Comparison of ENCODE assay signal across 24 mouse cellular contexts in genomic region chr13:85067551-85068283, GRCm38 (mm10).
DNase-seq lines count a peak whose midpoint lies in the region; ATAC-seq lines count a peak whose summit lies in the region.
"Had no signal": no experiment of that assay in that cellular context is flagged by ENCODE, and none has a peak within 500 bp of the region (broad histone marks: within the 10 kb centered on the region; RNA-seq: fewer than 3 reads in every experiment).

No protein-coding gene starts in this region.

- H3K4me1 ChIP-seq in forebrain, embryonic 12.5 days = peaks cover 11% of the 10 kb centered on the region
- peaks cover 4% of the 10 kb centered on the region for H3K4me1 ChIP-seq in hindbrain, embryonic 13.5 days (replicated peaks)
- peaks cover 7% of the 10 kb centered on the region for H3K4me1 ChIP-seq in midbrain, embryonic 16.5 days (ENCODE audit: control insufficient read depth, insufficient read depth, low read length)
- no peaks in the 10 kb centered on the region for H3K4me1 ChIP-seq in embryonic facial prominence, embryonic 10.5 days
- H3K4me1 ChIP-seq: heart, embryonic 13.5 days; intestine, embryonic 15.5 days; limb, embryonic 13.5 days; lung, embryonic 15.5 days had no signal

- ATAC-seq in frontal cortex, adult (ENCODE audit: low TSS enrichment) = 0 out of 2 replicates have a peak, but pooled peaks have one; percentile 9
- peak; percentile 28; the same call in 1 of the 2 replicates for ATAC-seq in forebrain, embryonic 12.5 days (ENCODE audit: low FRiP score)
- peak; percentile 37 for ATAC-seq in hindbrain, embryonic 13.5 days (ENCODE audit: low FRiP score)
- 0 out of 2 replicates have a peak, but pooled peaks have one; percentile 52 for ATAC-seq in midbrain, embryonic 16.5 days
- ATAC-seq in activated CD4-positive, CD25-positive, alpha-beta regulatory T cell, adult 4 months = no peak
- ATAC-seq: CD4-positive, CD25-positive, alpha-beta regulatory T cell, adult 4 months; intestine, embryonic 15.5 days; Patski had no signal

- peak overlapping the region; percentile 81 for H3K27ac ChIP-seq in forebrain, embryonic 12.5 days
- peak overlapping the region; percentile 80 for H3K27ac ChIP-seq in hindbrain, embryonic 13.5 days
- peak overlapping the region; percentile 77 for H3K27ac ChIP-seq in midbrain, embryonic 16.5 days (ENCODE audit: low read length)
- H3K27ac ChIP-seq in embryonic facial prominence, embryonic 10.5 days (replicated peaks) = no peak overlapping the region
- H3K27ac ChIP-seq: heart, embryonic 13.5 days; intestine, embryonic 15.5 days; limb, embryonic 13.5 days; liver, embryonic 14.5 days; lung, embryonic 15.5 days had no signal

- no peak overlapping the region; the same call in 1 of the 2 replicates for H3K4me2 ChIP-seq in forebrain, embryonic 12.5 days
- no peak overlapping the region for H3K4me2 ChIP-seq in hindbrain, embryonic 13.5 days
- H3K4me2 ChIP-seq in midbrain, embryonic 16.5 days (ENCODE audit: low read length) = peak overlapping the region; percentile 14; the same call in 1 of the 2 replicates
- H3K4me2 ChIP-seq: heart, embryonic 13.5 days; intestine, embryonic 15.5 days; limb, embryonic 13.5 days; lung, embryonic 15.5 days had no signal

- WGBS in forebrain, embryonic 12.5 days = 49% methylated on average over 5 of the region's 5 CpGs
- WGBS in hindbrain, embryonic 13.5 days = 39% methylated on average over 5 of the region's 5 CpGs
- WGBS in midbrain, embryonic 16.5 days = 32% methylated on average over 5 of the region's 5 CpGs
- 80% methylated on average over 5 of the region's 5 CpGs for WGBS in embryonic facial prominence, embryonic 10.5 days

- H3K9me3 ChIP-seq in forebrain, embryonic 12.5 days = no peaks in the 10 kb centered on the region
- H3K9me3 ChIP-seq in hindbrain, embryonic 13.5 days = no peaks in the 10 kb centered on the region
- H3K9me3 ChIP-seq in midbrain, embryonic 16.5 days (replicated peaks; ENCODE audit: control insufficient read depth, low read length, poor library complexity, severe bottlenecking) = no peaks in the 10 kb centered on the region
- no peaks in the 10 kb centered on the region for H3K9me3 ChIP-seq in embryonic facial prominence, embryonic 10.5 days
- H3K9me3 ChIP-seq: heart, embryonic 13.5 days; intestine, embryonic 15.5 days; limb, embryonic 13.5 days; lung, embryonic 15.5 days had no signal

- no peak overlapping the region for H3K4me3 ChIP-seq in forebrain, embryonic 12.5 days (replicated peaks)
- H3K4me3 ChIP-seq in hindbrain, embryonic 13.5 days = no peak overlapping the region
- no peak overlapping the region for H3K4me3 ChIP-seq in midbrain, embryonic 16.5 days (ENCODE audit: low read depth, low read length)
- no peak overlapping the region for H3K4me3 ChIP-seq in embryonic facial prominence, embryonic 10.5 days
- H3K4me3 ChIP-seq: heart, embryonic 13.5 days; intestine, embryonic 15.5 days; limb, embryonic 13.5 days; lung, embryonic 15.5 days had no signal

- H3K9ac ChIP-seq in forebrain, embryonic 12.5 days = no peak overlapping the region
- no peak overlapping the region for H3K9ac ChIP-seq in hindbrain, embryonic 13.5 days
- H3K9ac ChIP-seq in midbrain, embryonic 16.5 days (ENCODE audit: low read depth, low read length) = no peak overlapping the region
- H3K9ac ChIP-seq: heart, embryonic 13.5 days; intestine, embryonic 15.5 days; limb, embryonic 13.5 days; liver, embryonic 14.5 days; lung, embryonic 15.5 days had no signal

- H3K36me3 ChIP-seq in forebrain, embryonic 12.5 days (replicated peaks) = no peaks in the 10 kb centered on the region
- H3K36me3 ChIP-seq in hindbrain, embryonic 13.5 days = no peaks in the 10 kb centered on the region
- H3K36me3 ChIP-seq in midbrain, embryonic 16.5 days (ENCODE audit: control insufficient read depth, insufficient read depth, low read length) = no peaks in the 10 kb centered on the region
- no peaks in the 10 kb centered on the region for H3K36me3 ChIP-seq in embryonic facial prominence, embryonic 10.5 days (replicated peaks)
- H3K36me3 ChIP-seq: heart, embryonic 13.5 days; intestine, embryonic 15.5 days; limb, embryonic 13.5 days; lung, embryonic 15.5 days had no signal

- DNase-seq in frontal cortex, postnatal 36 days (ENCODE audit: low spot score in 2 of 2) = no peak
- no peak for DNase-seq in embryonic facial prominence, embryonic 10.5 days (ENCODE audit: low spot score)
- DNase-seq in c-Kit-positive CD71-positive TER-119-positive erythroid progenitor cells, embryonic 14.5 days (ENCODE audit: low spot score) = no peak
- DNase-seq: adrenal gland, postnatal 14 days; cerebellum, adult 18-20 months; gastrocnemius, postnatal 10 days; heart, adult 11 months; heart, postnatal 36 days; kidney, adult 9 months; kidney, postnatal 25 days; lung, postnatal 4 days; thymus, postnatal 25 days had no signal

- H3K27me3 ChIP-seq in forebrain, embryonic 12.5 days = no peaks in the 10 kb centered on the region
- H3K27me3 ChIP-seq in hindbrain, embryonic 13.5 days = no peaks in the 10 kb centered on the region
- H3K27me3 ChIP-seq in midbrain, embryonic 16.5 days (ENCODE audit: control insufficient read depth, insufficient read depth, low read depth, low read length) = no peaks in the 10 kb centered on the region
- H3K27me3 ChIP-seq in embryonic facial prominence, embryonic 10.5 days (replicated peaks; ENCODE audit: low read depth, poor library complexity, severe bottlenecking) = no peaks in the 10 kb centered on the region
- H3K27me3 ChIP-seq: heart, embryonic 13.5 days; intestine, embryonic 15.5 days; limb, embryonic 13.5 days; lung, embryonic 15.5 days had no signal
